In the genomic region with DNA sequence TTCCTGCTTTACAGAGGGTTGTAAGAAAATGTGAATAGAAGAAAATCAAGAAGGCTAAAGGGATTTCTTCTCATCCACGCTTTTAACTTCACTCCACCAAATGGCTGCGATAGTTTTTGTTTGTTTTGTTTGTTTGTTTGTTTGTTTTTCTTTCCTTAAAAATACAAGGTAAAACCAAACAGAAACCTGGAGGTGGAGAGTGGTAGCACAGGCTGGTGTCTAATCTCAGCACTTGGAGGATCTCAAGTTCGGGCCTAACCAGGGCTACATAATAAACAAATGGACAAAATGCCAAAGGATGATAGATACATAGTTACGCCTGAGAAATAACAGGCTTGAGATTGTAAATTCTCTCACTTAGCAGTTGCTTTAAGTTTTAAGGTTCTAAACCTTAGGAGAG, we compare ENCODE assay signal across 8 mouse cellular contexts. TPM values are rescaled to one million over a fixed set of nuclear protein-coding genes. Genes with fewer than 3 reads are reported as not detected.
DNase-seq lines count a peak whose midpoint lies in the region; ATAC-seq and TF ChIP-seq lines count a peak whose summit lies in the region.

No protein-coding gene starts in this region.

- no peak overlapping the region for H3K9ac ChIP-seq in heart, postnatal 0 days (replicated peaks; ENCODE audit: low read depth, low read length)
- no peak overlapping the region for H3K9ac ChIP-seq in liver, embryonic 13.5 days

- TF ChIP-seq CTCF in heart, postnatal 0 days (IDR thresholded peaks at IDR 0.05; ENCODE audit: low read depth), result no peak

- H3K27ac ChIP-seq in heart, postnatal 0 days (ENCODE audit: low read depth), result no peak overlapping the region; the same call in 1 of the 2 replicates
- H3K27ac ChIP-seq in liver, embryonic 13.5 days, result no peak overlapping the region

- no peak for ATAC-seq in heart, postnatal 0 days (ENCODE audit: insufficient read depth, low read depth)
- 0 out of 2 replicates have a peak, but pooled peaks have one; percentile 31 for ATAC-seq in common myeloid progenitor, adult 5-6 weeks (replicated peaks; ENCODE audit: low read depth, poor library complexity, severe bottlenecking)
- no peak for ATAC-seq in liver, embryonic 13.5 days (ENCODE audit: low read depth)

- WGBS in heart, postnatal 0 days, result 41% methylated on average over 4 of the region's 4 CpGs
- 41% methylated on average over 4 of the region's 4 CpGs for WGBS in liver, embryonic 13.5 days (ENCODE audit: insufficient replicate concordance)

- no peak overlapping the region for H3K4me3 ChIP-seq in heart, postnatal 0 days (ENCODE audit: low read depth, low read length)
- H3K4me3 ChIP-seq in liver, embryonic 13.5 days (replicated peaks), result no peak overlapping the region

- no peaks in the 10 kb centered on the region for H3K36me3 ChIP-seq in heart, postnatal 0 days (replicated peaks; ENCODE audit: control insufficient read depth, insufficient read depth, low read length)
- H3K36me3 ChIP-seq in liver, embryonic 13.5 days, result no peaks in the 10 kb centered on the region

- DNase-seq in heart, postnatal 0 days (ENCODE audit: low spot score), result no peak
- no peak for DNase-seq in heart, adult 8-10 months (ENCODE audit: low spot score)
- DNase-seq in CD4-positive helper T cell, adult 2 months (ENCODE audit: low read depth, low spot score), result peak; percentile 16
- no peak for DNase-seq in liver, embryonic 13.5 days
- DNase-seq in urinary bladder, adult 18-20 months (ENCODE audit: low spot score in 2 of 2), result no peak
- DNase-seq in spleen, postnatal 36 days (ENCODE audit: low spot score in 2 of 2), result no peak
- no peak for DNase-seq in adrenal gland, postnatal 4 days (ENCODE audit: low spot score in 2 of 2)

- H3K4me1 ChIP-seq in heart, postnatal 0 days (ENCODE audit: control insufficient read depth, insufficient read depth), result peaks cover 7% of the 10 kb centered on the region
- H3K4me1 ChIP-seq in liver, embryonic 13.5 days (replicated peaks), result peaks cover 11% of the 10 kb centered on the region

- H3K27me3 ChIP-seq in heart, postnatal 0 days (ENCODE audit: control insufficient read depth, insufficient read depth, low read length), result no peaks in the 10 kb centered on the region
- 0 out of 2 replicates have a peak, but pooled peaks cover 7% of the 10 kb centered on the region for H3K27me3 ChIP-seq in liver, embryonic 13.5 days

- no peaks in the 10 kb centered on the region for H3K9me3 ChIP-seq in heart, postnatal 0 days (replicated peaks; ENCODE audit: control insufficient read depth, low read length)
- no peaks in the 10 kb centered on the region for H3K9me3 ChIP-seq in liver, embryonic 13.5 days (replicated peaks)

- no peak for TF ChIP-seq EP300 in heart, postnatal 0 days (IDR thresholded peaks at IDR 0.05; ENCODE audit: low read depth)

- H3K4me2 ChIP-seq in heart, postnatal 0 days (ENCODE audit: low read depth, low read length), result peak overlapping the region; percentile 48
- peak overlapping the region; percentile 37; the same call in 1 of the 2 replicates for H3K4me2 ChIP-seq in liver, embryonic 13.5 days

RNA-seq across cellular contexts. Expression of a gene that starts 50.8 kb away (rescaled TPM):
- total RNA-seq in heart, postnatal 0 days (2014; rRNA removed; ENCODE audit: low replicate concordance), result 1.0 and 1.4 TPM in 2 replicates
- polyA plus RNA-seq in heart, postnatal 0 days (2015; fragmentation: Nextera tagmentation; extraction: Ambion mirVana), result 1.6 TPM in 2 replicates
- 1 to 10 TPM in 3 of 4 experiments, under 1 TPM in 1; 0.65 to 1.3 (median 1.2) TPM for total RNA-seq in heart, adult 8-10 months (2022)
- total RNA-seq in common myeloid progenitor, adult 5-6 weeks (2017), result 6.1 and 9.5 TPM in 2 replicates
- 1.7 and 2.3 TPM in 2 replicates for polyA plus RNA-seq in liver, embryonic 13.5 days (2015; fragmentation: Nextera tagmentation; extraction: Ambion mirVana)
- 10 to 100 TPM; 13.1 to 15.6 TPM for total RNA-seq in adrenal gland, postnatal 4 days (2021)
